Mouse (Mus musculus) kidney, adult 18-20 months (tissue): ENCODE results near the gene Chn1.

Source experiments
- DNase-seq: peaks from one replicate; pipeline ENCODE4 v3.0.0; 2021

Gene Chn1

DNA sequence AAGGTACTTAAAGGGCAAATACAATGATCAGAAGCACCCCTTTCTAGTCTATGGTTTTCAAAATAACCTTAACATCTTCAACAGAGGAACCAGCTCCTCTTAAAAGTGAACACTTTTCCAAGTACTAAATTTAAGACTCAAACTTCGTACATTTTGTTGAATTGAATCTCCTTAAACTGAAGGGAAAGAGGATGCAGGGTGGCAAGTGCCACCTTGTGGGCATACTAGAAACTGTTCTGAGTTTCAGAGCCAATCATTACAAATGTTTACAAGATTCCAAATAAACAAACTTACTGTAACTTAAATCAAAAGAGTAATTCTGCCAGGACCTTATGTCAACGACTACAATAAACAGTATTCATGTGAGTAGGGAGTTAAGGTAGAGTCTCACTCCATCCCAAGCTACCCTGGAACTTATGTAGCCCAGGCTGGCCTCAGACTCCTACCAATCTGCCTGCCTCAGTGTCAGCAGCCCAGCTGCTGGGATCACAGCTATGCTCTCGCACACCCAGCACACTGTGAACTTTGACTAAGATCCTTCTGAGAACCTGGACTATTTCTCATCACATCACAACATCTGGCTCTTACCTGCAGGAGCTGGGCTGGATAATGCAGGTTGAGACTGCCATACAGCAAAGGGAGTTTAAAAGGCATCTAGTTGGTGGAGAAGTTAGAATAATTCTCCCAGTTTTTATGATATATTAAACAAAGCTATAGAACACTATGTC is 29.3 kb downstream of the Chn1 start:
- peak; percentile 22 for DNase-seq

DNA sequence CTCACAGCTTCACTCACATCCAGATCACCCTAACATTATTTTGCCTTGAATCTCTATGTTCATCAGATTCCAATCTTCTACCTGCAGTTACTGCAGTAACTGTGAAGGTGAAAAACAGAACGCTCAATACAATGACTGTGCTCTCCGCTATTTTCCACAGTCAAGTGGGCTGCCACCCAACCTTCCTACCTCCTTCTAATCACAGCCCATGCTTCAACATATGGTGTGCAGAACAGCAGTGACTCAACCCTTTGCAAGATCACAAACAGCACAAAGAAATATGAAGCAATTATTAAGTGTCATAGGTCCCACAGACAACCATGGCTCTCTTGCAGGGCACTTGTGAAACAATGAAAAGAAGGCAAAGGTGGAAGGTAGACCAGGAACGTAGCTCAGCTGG is 33.9 kb downstream of the Chn1 start:
- DNase-seq, result no peak

- DNase-seq, result no peak
These were observed 47.3 kb downstream of the Chn1 start for GRCm38 (mm10) chr2:73727868-73728267.

- no peak for DNase-seq
These were observed 50.2 kb downstream of the Chn1 start for GRCm38 (mm10) chr2:73724934-73725333.

GRCm38 (mm10) chr2:73721821-73722220 is 53.3 kb downstream of the Chn1 start:
- DNase-seq, result no peak

- no peak for DNase-seq
These were observed 62.7 kb downstream of the Chn1 start for GRCm38 (mm10) chr2:73712481-73712880.

GRCm38 (mm10) chr2:73693045-73693444 is 82.1 kb downstream of the Chn1 start:
- no peak for DNase-seq

DNA sequence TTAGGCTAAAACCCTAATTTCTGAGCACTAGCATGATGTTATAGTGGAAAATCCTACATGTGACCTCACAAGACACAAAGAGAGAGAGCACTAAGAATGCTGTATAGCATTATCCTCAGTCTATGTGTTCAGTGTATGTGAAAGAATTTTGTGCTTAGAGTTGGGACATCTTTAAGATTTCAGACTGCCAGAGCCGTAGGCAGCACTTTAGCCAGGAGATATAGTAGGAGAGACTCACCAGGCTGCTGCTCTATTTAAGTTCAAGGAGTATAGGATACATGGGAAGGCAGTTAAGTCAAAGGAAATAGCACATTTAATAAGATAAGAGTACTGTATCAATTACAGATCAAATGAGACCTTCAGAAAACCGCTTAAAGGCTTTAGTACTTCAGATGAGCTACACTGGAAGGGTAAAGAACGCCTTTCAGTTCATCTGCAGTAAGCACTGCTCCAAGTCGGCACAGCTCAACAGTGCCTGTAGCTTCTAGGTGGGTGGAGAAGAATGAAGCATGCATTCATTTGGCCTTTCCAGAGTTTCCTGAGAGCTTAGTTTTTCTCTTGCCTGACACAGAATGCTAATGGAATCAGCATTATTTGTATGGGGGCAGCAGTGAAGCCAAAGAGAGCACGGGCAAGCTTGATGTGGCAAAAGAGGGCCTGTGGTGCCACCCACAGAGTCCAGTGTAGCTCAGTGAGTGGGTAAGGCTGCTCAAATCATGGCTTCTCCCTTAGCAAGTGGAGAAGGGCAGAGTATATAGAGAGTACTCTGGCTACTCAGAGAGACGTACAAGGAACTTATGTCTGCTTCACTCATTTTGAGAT is 84.2 kb downstream of the Chn1 start:
- no peak for DNase-seq

DNA sequence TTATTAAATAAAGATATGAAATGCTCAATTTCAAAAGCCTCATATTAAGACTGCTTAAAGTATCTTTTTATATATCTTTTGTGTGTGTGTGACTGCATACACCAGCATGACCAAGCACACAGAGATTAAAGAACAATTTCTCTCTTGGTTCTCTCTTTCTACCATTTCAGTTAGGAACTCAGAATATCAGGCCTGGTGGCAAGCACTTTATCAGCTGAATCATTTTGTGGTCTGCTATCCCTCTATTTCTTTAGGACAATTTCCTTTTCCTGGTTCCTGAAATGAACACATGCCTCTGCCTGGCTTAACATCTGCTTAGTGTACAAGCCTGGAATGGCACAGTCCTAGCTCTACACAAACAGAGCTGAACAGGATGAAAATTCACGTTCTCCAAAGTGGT is 92.6 kb downstream of the Chn1 start:
- DNase-seq, result no peak

GRCm38 (mm10) chr2:73680425-73681027 is 94.6 kb downstream of the Chn1 start:
- DNase-seq, result no peak

DNA sequence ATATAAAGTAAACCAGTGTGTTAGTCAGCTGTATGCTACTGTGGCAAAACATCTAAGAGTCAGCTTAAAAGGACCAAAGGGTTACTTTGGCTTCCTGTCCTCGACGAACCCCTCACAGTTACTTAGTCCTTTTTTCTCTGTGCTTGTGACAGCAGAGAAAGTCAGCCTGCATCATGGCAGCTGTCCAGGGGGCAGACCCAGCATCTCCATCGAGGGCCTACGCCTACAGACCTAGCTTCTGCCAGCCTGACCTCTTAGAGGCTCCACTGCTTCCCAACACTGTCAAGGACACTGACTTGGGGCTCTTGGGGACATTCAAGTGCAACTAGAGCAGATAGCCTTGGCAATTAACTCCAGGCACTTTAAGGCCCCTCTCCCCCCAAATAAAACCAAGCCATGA is 106.5 kb downstream of the Chn1 start:
- DNase-seq, result no peak

GRCm38 (mm10) chr2:73660566-73661134 is 114.5 kb downstream of the Chn1 start:
- no peak for DNase-seq

GRCm38 (mm10) chr2:73659726-73660565 is 115.2 kb downstream of the Chn1 start:
- peak; percentile 35 for DNase-seq

DNA sequence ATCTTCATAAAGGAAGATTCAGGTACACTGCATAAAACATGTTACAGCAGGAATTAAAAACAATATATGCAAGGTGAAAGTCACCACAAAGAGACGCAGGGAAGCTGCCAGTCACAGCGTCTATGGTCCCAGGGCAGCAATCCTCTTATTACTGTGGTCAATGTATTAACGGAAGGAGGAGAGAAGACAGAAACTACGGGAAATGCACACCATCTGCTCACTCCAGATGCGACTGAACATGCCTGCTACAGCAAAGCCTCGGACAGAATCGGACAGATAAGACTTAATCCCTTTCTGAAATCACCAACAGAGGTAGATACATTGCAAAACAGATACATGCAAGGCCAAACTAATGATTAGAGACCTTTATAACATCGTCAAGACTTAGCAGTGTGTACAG is 116.1 kb downstream of the Chn1 start:
- no peak for DNase-seq

GRCm38 (mm10) chr2:73657961-73658360 is 117.2 kb downstream of the Chn1 start:
- no peak for DNase-seq

GRCm38 (mm10) chr2:73657151-73657550 is 118.0 kb downstream of the Chn1 start:
- peak; percentile 29 for DNase-seq

DNA sequence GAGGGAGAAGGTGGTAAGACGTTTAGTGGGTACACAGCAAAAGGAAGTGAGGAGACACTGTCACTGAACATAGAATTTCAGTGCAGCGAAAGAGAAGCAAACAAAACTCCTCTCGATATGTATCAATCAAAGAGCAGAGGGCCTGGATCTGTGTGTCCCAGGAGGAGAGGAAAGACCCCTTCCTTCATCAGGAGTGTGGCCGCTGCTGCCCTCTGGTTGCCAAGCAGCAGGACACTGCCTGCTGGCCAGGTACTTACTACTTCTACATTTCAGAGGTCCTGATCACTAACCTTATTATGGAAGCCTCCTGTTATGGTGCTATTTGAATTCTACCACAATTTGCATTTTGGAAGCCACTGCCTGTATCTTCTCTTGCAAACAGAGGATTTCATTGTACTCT is 119.5 kb downstream of the Chn1 start:
- no peak for DNase-seq

GRCm38 (mm10) chr2:73654892-73655243 is 120.3 kb downstream of the Chn1 start:
- DNase-seq, result no peak

GRCm38 (mm10) chr2:73654059-73654891 is 120.9 kb downstream of the Chn1 start:
- DNase-seq, result no peak

DNA sequence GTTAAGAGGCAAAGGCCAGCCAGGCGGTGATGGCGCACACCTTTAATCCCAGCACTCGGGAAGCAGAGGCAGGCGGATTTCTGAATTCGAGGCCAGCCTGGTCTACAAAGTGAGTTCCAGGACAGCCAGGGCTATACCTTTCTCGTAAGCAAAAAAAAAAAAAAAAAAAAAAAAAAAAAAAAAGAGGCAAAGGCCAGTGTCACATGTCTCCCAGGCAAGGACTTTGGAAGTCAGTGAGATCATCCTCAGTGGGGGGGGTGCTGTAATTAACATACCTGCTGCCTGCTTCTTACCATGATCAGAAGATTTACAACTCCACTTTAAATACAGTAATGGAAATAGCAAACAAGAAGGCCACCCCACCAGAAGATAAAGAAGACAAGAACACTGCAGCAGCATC is 137.5 kb downstream of the Chn1 start:
- DNase-seq, result no peak

DNA sequence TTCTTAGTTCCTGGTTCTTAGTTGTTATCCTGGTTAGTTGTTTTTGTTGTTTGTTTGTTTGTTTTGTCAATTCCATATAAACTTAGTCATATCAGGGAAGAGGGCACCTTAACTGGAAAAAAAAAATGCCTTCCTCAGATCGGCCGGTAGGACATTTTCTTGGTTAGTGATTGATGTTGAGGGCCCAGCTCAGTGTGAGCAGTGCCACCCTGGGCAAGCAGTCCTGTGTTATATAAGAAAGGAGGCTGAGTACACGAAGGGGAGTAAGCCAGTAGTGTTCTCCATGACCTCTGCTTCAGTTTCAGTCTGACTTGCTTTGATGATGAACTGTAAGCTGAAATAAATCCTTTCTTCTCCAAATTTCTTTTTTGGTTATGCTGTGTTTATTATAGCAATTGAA is 138.8 kb downstream of the Chn1 start:
- no peak for DNase-seq

GRCm38 (mm10) chr2:73631816-73632215 is 143.3 kb downstream of the Chn1 start:
- DNase-seq, result no peak
